Mouse (Mus musculus): ENCODE results near the gene Efnb1. TPM values are rescaled to one million over a fixed set of nuclear protein-coding genes. Genes with fewer than 3 reads are reported as not detected.
"Not testable (repeated sequence)": the region's sequence is repeated elsewhere in the genome, so short reads cannot be mapped to it uniquely, and the experiment has no call there.

Gene Efnb1
- 71.3 and 72.2 TPM in 2 replicates for polyA plus RNA-seq (2016; fragmentation: Nextera tagmentation; extraction: Ambion mirVana)

DNA sequence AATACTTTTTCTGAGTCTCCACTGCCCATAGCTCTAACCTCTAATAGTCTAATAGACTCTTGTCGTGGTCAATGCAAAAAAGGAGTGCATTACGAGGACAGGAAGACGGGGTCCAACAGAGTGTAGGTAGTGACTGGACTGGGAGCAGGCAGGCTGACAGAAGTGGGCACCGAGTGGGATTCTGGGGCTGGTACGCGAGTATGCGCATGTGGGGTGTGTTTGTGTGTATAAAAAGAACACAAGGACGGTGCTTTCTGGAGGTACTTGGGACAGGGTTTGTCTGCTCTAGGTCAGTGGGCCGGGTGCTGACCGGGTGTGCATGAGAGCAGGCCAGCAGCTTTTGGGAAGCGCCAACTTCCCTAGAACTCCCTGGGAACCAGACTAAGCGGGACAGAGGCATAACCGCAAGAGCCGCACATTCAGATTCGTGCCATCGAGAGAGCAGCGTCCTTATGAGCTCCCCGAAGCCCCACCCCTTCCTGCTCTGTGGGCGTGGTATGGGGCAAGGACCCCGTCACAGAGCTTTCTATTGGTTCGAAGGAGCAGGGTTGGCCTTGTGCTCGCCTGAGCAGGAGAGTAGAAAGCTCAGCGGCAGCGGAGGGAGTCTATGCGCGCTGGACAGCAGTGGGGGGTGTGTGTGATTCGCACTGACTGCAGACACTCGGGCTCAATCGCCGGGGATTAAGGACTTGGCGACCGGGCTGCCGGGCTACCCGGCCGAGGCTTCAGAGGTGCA is at the start of gene Efnb1:
Gene Efnb1 (plus strand): TSS at position 608 of the 736 bp plus-strand sequence.
- WGBS = 24% methylated on average over 35 of the region's 35 CpGs
- Histone ChIP-seq H3K4me3 (peak within 1 kb of the TSS; percentile 77), H3K4me1 (peaks cover 36% of the 10 kb centered on the region), H3K9me3 (no peaks in the 10 kb centered on the region), H3K27ac (peak within 1 kb of the TSS; percentile 95), H3K27me3 (ENCODE audit: poor library complexity, severe bottlenecking) (peaks cover 99% of the 10 kb centered on the region), H3K36me3 (replicated peaks) (peaks cover 26% of the 10 kb centered on the region)
- peak; percentile 84 for DNase-seq (ENCODE audit: extremely low spot score, low spot score)

DNA sequence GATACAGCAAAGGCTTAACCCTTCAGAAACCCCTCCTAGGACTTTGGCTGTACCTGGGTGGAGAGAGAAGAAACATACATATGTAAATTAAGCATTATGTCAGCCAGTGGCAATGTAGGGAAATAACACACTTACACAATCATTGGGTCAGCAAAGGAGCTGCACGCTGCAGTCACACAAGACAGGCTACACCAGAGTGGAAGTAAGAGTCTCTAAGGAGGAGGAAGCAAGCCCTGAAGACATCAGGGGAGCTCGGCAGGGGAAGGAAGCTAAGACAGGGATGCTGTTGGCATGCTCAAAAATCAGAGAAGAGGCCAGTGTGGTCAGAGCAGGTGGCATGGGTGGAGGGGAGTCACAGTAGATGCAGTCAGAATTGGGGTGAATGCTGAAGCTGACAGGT is 43.2 kb upstream of the Efnb1 start:
- Histone ChIP-seq H3K4me1 (no peaks in the 10 kb centered on the region), H3K4me3 (no peak overlapping the region), H3K27ac (no peak overlapping the region), H3K36me3 (replicated peaks) (no peaks in the 10 kb centered on the region), H3K27me3 (ENCODE audit: poor library complexity, severe bottlenecking) (peaks cover 85% of the 10 kb centered on the region), H3K9me3 (no peaks in the 10 kb centered on the region)
- no peak for DNase-seq (ENCODE audit: extremely low spot score, low spot score)
- WGBS = 74% methylated on average over 2 of the region's 2 CpGs

DNA sequence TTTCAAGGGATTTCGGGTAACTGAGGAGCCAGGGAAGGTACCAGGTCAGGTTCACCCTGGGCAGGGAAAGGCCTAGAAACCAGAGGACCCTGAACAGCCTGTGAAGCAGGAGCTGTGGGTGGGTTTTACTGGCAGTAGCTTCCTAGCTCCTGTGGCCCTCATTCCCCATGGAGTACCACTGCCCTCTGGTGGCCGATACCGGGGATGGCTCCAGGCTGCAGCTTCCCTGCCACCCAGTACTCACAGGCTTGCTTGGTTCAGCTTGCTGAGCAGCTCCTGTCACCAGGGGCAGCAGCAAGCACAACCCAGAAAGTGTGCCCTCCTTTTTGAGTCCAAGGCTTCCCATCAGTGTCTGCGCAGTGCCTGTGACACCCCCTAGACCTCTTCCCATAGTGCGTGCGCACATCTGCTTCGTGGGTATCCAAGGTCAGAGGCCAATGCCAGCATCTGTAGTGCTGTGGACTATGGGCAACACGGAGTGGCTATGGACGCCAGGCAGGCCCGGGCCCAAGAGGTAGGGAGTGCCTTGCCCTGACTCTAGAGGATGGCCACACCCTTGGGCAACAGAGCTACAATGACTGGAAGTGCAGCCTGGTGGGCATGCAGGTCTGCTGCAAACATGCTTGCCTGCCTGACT is 24.7 kb upstream of the Efnb1 start:
- not testable (repeated sequence) for H3K4me3 ChIP-seq; H3K9me3 ChIP-seq; H3K36me3 ChIP-seq (replicated peaks); DNase-seq (ENCODE audit: extremely low spot score, low spot score); H3K27ac ChIP-seq
- Histone ChIP-seq H3K4me1 (peaks cover 15% of the 10 kb centered on the region), H3K27me3 (ENCODE audit: poor library complexity, severe bottlenecking) (peaks cover 50% of the 10 kb centered on the region)
- 73% methylated on average over 7 of the region's 10 CpGs for WGBS

DNA sequence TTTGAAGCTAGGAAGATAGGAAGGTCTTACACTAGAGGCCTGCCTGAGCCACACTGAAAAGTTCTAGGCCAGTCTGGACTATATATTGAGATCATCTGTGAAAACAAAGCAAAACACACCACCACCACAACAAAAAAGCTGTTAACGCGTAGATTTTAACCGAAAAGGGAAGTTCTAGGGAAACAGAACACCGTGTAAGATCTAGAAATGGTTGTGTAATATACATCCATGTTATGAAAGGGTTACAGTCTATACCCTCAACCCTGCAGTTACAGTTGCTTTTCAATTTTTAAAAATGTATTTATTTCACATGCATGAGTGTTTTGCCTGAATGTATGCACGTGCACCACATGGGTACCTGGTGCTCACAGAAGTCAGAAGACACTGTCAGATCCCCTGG is 16.4 kb upstream of the Efnb1 start:
- Histone ChIP-seq H3K36me3 (replicated peaks) (no peaks in the 10 kb centered on the region), H3K4me1 (no peaks in the 10 kb centered on the region), H3K4me3 (no peak overlapping the region), H3K9me3 (no peaks in the 10 kb centered on the region), H3K27ac (no peak overlapping the region), H3K27me3 (ENCODE audit: poor library complexity, severe bottlenecking) (peaks cover 76% of the 10 kb centered on the region)
- WGBS = 89% methylated on average over 5 of the region's 5 CpGs
- DNase-seq (ENCODE audit: extremely low spot score, low spot score) = no peak

DNA sequence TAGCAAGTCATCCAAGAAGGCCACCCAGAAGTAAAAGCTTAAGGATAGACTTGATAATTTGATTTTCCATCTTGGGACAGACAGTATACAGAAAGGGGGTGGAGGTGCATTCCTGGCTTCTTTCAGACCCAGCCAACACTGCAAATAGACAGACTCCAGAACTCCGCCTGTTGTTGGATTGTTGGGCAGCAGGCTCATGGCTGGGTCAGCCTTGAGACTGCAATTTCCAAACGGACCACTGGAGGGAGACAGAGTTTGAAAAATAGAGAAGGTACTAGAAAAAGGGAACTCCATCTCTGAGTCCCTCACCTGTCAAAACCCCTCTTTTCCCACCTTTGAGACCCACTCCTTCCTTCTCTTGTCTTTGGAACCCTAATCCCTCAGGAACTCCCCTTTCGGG is 5.9 kb upstream of the Efnb1 start:
- WGBS = 37% methylated on average over 3 of the region's 3 CpGs
- Histone ChIP-seq H3K36me3 (replicated peaks) (no peaks in the 10 kb centered on the region), H3K27me3 (ENCODE audit: poor library complexity, severe bottlenecking) (peaks cover 97% of the 10 kb centered on the region), H3K4me1 (peaks cover 5% of the 10 kb centered on the region), H3K4me3 (no peak overlapping the region), H3K9me3 (no peaks in the 10 kb centered on the region), H3K27ac (no peak overlapping the region)
- no peak for DNase-seq (ENCODE audit: extremely low spot score, low spot score)

GRCm38 (mm10) chrX:99132573-99132972 is 3.4 kb upstream of the Efnb1 start:
- no peak for DNase-seq (ENCODE audit: extremely low spot score, low spot score)
- peaks cover 99% of the 10 kb centered on the region for H3K27me3 ChIP-seq (ENCODE audit: poor library complexity, severe bottlenecking)
- H3K9me3 ChIP-seq = no peaks in the 10 kb centered on the region
- no peak overlapping the region for H3K4me3 ChIP-seq
- H3K27ac ChIP-seq = no peak overlapping the region
- H3K4me1 ChIP-seq = peaks cover 11% of the 10 kb centered on the region
- WGBS = 79% methylated on average over 6 of the region's 6 CpGs
- no peaks in the 10 kb centered on the region for H3K36me3 ChIP-seq (replicated peaks)

- H3K36me3 ChIP-seq (replicated peaks) = peaks cover 19% of the 10 kb centered on the region
- peaks cover 99% of the 10 kb centered on the region for H3K27me3 ChIP-seq (ENCODE audit: poor library complexity, severe bottlenecking)
- DNase-seq (ENCODE audit: extremely low spot score, low spot score) = peak; percentile 82
- H3K4me1 ChIP-seq = peaks cover 28% of the 10 kb centered on the region
- no peaks in the 10 kb centered on the region for H3K9me3 ChIP-seq
- H3K27ac ChIP-seq = peak overlapping the region; percentile 95
- H3K4me3 ChIP-seq = peak overlapping the region; percentile 77
- 14% methylated on average over 14 of the region's 14 CpGs for WGBS
These were observed 1.0 kb upstream of the Efnb1 start for GRCm38 (mm10) chrX:99134891-99135290.

DNA sequence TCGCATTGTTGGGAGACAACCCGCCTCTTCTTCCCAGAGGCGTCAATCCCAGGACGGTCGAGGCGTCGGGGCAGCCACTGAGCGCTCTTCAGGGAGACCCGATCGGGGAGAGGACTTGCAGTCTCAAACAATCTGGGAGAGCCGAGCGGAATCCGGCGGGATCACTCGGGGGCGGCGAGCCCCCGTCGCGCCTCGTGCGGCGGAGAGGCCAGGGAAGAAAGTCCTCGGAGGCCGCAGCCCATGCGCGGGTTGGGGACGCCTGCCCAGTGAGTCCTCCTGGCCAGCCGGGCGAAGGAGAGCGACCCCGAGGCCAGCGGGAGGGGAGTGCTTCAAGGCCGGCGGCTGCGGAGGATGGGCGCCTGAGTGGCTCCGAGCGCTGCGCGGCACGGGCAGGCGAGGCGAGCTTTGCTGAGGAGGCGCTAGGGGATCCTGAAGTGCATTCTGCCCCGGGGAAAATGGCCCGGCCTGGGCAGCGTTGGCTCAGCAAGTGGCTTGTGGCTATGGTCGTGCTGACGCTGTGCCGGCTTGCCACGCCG is 569 bp downstream of the Efnb1 start:
- H3K27me3 ChIP-seq (ENCODE audit: poor library complexity, severe bottlenecking) = peaks cover 99% of the 10 kb centered on the region
- no peaks in the 10 kb centered on the region for H3K9me3 ChIP-seq
- H3K36me3 ChIP-seq (replicated peaks) = peaks cover 32% of the 10 kb centered on the region
- peak overlapping the region; percentile 95 for H3K27ac ChIP-seq
- H3K4me1 ChIP-seq = peaks cover 44% of the 10 kb centered on the region
- 20% methylated on average over 53 of the region's 53 CpGs for WGBS
- no peak for DNase-seq (ENCODE audit: extremely low spot score, low spot score)
- peak overlapping the region; percentile 77 for H3K4me3 ChIP-seq

DNA sequence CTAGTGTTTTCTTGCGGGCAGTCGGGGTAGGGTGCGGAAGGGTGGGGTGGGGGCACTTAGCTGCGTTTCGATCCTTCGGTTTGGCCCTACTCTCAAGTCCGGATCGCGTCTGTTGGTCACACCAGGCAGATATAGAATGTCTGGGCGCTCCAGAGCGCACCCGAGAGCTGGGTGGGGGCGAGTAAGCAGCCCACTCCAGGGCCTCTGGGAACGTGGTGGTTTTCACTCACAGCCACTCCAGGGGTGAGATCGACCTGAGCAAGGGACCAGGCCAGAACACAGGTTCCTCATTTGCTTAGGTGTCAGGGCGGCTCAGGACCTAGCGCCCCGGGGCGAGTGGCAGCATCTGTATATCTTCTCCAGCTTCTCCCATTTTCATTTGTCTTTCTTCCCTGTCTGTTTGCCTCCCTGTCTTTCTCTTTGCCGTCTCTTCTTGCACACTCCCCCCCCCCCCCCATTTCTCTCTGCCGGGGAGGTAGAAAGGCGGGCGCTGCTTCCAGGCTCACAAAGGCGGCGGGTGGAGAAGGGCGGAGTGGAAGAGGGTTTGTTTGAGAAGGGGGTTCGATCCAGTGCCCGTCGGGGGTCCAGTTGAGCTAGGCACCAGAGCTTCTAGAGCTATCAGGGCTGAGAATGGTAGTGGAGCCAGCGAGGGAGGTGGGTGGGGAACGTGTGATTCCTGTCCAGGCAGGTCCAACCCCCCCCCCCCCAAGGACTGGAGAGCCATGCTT is 1.4 kb downstream of the Efnb1 start:
- WGBS = 18% methylated on average over 30 of the region's 31 CpGs
- H3K27ac ChIP-seq = peak overlapping the region; percentile 95
- H3K9me3 ChIP-seq = no peaks in the 10 kb centered on the region
- peak overlapping the region; percentile 77 for H3K4me3 ChIP-seq
- peaks cover 32% of the 10 kb centered on the region for H3K36me3 ChIP-seq (replicated peaks)
- H3K27me3 ChIP-seq (ENCODE audit: poor library complexity, severe bottlenecking) = peaks cover 99% of the 10 kb centered on the region
- H3K4me1 ChIP-seq = peaks cover 52% of the 10 kb centered on the region
- no peak for DNase-seq (ENCODE audit: extremely low spot score, low spot score)

- peak overlapping the region; percentile 95 for H3K27ac ChIP-seq
- 23% methylated on average over 9 of the region's 9 CpGs for WGBS
- peaks cover 99% of the 10 kb centered on the region for H3K27me3 ChIP-seq (ENCODE audit: poor library complexity, severe bottlenecking)
- peaks cover 60% of the 10 kb centered on the region for H3K4me1 ChIP-seq
- DNase-seq (ENCODE audit: extremely low spot score, low spot score) = no peak
- no peaks in the 10 kb centered on the region for H3K9me3 ChIP-seq
- H3K36me3 ChIP-seq (replicated peaks) = peaks cover 37% of the 10 kb centered on the region
- H3K4me3 ChIP-seq = peak overlapping the region; percentile 77
These were observed 2.2 kb downstream of the Efnb1 start for GRCm38 (mm10) chrX:99137928-99138740.

- Histone ChIP-seq H3K27me3 (ENCODE audit: poor library complexity, severe bottlenecking) (peaks cover 99% of the 10 kb centered on the region), H3K27ac (peak overlapping the region; percentile 95), H3K9me3 (no peaks in the 10 kb centered on the region), H3K36me3 (replicated peaks) (peaks cover 66% of the 10 kb centered on the region), H3K4me3 (peak overlapping the region; percentile 77), H3K4me1 (peaks cover 79% of the 10 kb centered on the region)
- 47% methylated on average over 8 of the region's 8 CpGs for WGBS
- no peak for DNase-seq (ENCODE audit: extremely low spot score, low spot score)
These were observed 5.1 kb downstream of the Efnb1 start for GRCm38 (mm10) chrX:99141079-99141478.

- H3K4me3 ChIP-seq = peak overlapping the region; percentile 77
- H3K4me1 ChIP-seq = peaks cover 87% of the 10 kb centered on the region
- DNase-seq (ENCODE audit: extremely low spot score, low spot score) = no peak
- peaks cover 74% of the 10 kb centered on the region for H3K36me3 ChIP-seq (replicated peaks)
- no peaks in the 10 kb centered on the region for H3K9me3 ChIP-seq
- peak overlapping the region; percentile 95; the same call in 1 of the 2 replicates for H3K27ac ChIP-seq
- H3K27me3 ChIP-seq (ENCODE audit: poor library complexity, severe bottlenecking) = peaks cover 99% of the 10 kb centered on the region
These were observed 6.0 kb downstream of the Efnb1 start for GRCm38 (mm10) chrX:99141900-99142299.
